Mouse (Mus musculus) ovary, postnatal 36 days (tissue): ENCODE data around the gene Sptssb.

Experiments used
- DNase-seq: peaks from one replicate; pipeline ENCODE4 v3.0.0; 2022; ENCODE audit warnings: low spot score, mixed read lengths

Sptssb gene

GRCm38 (mm10) chr3:69829532-69829931, 30.2 kb downstream of the Sptssb start:
- no peak for DNase-seq

- no peak for DNase-seq
These were observed 35.2 kb downstream of the Sptssb start for GRCm38 (mm10) chr3:69824536-69824935.

- no peak for DNase-seq
These were observed 39.1 kb downstream of the Sptssb start for GRCm38 (mm10) chr3:69820614-69821013.

- DNase-seq = no peak
These were observed 39.9 kb downstream of the Sptssb start for GRCm38 (mm10) chr3:69819851-69820200.

DNA sequence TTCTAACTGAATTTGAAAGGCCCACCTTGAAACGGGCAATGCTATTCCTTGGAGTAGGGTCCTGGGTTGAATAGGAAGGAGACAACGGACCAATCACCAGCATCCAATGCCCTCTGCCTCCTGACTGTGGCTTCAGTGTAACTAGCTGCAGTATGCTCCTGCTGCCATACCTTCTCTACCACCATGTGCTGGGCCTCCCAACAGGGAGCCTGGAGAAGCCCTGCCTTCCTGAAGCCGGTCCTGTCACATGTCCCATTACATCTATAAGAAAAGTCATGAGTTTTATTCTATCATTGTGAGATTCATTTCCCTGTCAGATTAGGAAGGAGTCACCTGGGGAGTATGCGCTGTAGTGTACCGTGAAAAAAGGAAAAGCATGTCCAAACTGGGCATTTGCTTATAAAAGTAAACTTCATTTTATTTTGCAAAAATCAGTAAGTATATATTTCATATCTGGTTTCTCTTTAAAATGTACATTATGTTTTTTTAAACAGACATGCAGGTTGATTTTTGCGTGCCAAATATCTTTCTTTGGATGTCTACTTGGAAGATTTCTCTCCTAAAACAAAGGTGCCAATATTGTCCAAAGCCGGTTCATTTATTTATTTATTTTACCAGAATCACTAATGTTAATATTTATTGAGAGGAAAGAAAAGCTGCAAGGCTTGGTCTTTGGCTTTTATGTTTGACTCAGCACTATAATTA, 40.4 kb downstream of the Sptssb start:
- DNase-seq = no peak

DNA sequence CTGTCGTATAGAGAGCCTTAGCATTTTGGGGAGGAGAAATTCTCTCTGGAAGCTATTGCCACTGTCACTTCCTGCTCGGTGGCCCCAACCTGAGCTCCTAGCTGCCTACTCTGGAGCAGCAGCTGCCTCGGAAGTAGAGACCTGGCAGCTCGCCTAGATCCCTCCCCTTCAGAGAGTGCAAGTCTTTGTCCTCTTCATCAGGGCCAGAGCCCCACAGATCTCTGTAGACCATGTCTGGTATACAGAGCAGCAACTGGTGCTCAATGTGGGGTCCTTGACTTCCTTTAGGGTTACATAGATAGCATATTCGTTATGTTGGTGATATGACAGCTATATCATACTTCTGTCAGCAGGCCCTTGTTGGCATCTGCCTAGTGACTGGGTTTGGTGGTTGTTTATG, 41.3 kb downstream of the Sptssb start:
- no peak for DNase-seq

GRCm38 (mm10) chr3:69816547-69816946, 43.2 kb downstream of the Sptssb start:
- no peak for DNase-seq

GRCm38 (mm10) chr3:69813005-69813695, 46.6 kb downstream of the Sptssb start:
- DNase-seq = no peak

GRCm38 (mm10) chr3:69812442-69812841, 47.3 kb downstream of the Sptssb start:
- DNase-seq = no peak

DNA sequence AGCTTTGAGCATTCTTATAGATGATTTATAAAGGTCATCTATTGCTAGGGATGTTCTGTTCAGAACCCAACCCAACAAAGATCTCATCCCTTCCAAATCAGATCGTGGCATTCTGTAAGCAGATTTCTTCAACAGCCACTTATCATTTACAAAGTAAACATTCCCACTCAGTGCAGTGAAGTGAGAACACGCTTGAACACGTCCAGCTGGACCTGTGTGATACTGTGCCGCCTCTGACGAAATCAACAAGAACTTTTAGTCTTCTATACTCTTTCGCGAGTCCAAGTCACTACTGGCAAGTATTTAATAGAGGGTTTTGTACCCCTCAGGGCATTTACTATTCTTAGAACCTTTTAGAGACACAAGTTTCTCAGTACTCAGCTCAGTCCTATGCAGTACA, 51.3 kb downstream of the Sptssb start:
- DNase-seq = no peak

- DNase-seq = no peak
These were observed 56.6 kb downstream of the Sptssb start for GRCm38 (mm10) chr3:69803137-69803536.

DNA sequence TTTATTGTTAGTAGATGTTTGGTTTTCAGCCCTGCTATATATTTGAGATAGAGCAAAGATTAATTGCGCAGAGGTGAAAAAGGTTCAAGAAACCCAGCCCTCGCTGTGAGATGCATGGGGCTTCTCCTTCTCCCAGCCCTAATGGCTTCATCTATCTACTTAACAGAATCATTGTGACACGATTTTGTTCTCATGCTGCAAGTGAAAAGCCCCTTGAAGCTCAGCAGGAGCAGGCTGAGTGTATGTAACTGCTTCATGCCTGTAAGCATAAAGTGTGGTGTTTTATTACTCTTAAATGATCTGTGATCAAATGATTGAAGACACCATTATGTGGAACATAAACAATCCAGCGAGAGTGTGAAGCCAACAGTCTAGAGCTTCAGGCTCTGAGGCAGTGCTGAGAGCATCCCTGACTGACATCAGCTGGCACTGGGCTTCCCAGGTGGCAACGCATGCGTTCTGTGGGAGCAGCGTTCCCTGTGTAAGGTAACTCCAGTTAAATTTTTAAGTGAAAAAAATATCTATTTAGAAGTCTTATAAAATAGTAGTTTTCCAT, 58.8 kb downstream of the Sptssb start:
- no peak for DNase-seq

GRCm38 (mm10) chr3:69799096-69799495, 60.6 kb downstream of the Sptssb start:
- no peak for DNase-seq

GRCm38 (mm10) chr3:69797969-69798368, 61.8 kb downstream of the Sptssb start:
- DNase-seq = no peak

DNA sequence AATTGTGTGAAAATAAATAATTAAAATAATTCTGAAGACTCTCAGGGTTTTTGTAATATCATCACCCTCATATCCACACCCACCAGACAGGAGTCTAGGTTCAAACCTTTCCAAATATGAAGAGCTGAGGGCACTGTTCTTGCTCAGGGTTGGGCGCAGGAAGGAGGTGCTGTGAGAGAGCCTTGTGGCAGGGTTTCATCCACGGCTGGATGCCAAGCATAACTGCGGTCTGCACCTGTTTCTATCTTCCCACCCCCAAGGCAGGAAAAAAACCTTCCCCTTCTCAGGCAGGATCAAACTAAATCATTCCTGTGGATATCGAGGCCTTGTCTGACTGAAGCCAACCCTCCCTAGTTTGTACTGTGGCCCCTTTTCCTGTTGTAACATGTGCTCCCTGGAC, 62.2 kb downstream of the Sptssb start:
- no peak for DNase-seq

- no peak for DNase-seq
These were observed 66.8 kb downstream of the Sptssb start for GRCm38 (mm10) chr3:69792823-69793417.

- DNase-seq = no peak
These were observed 80.4 kb downstream of the Sptssb start for GRCm38 (mm10) chr3:69779246-69779796.

DNA sequence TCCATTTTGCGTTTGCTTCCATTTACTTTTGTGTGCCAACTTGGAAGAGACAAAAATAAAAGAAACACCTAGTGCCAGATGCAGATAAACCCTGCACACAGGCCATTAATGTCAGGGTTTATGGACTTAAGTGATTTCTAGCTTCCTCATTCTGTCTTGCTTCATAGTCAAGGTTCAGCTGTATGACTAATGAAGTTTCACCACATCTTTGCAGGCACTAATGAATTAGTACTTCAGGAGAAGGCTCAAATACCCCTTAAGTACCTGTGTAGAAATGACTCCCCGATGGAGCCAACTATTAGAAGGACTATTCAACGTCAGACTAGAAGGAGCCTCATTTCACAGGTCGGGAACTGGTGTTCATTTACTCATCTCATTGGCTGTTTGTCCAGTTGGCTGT, 86.4 kb downstream of the Sptssb start:
- DNase-seq = no peak
